Mouse (Mus musculus) fibroblast of lung, adult 2 months (primary cell): Measurements from ENCODE around the gene Lsm2.

Experiments used
- DNase-seq: peaks from one replicate; pipeline ENCODE4 v3.0.0-alpha.2; 2011; ENCODE audit warnings: low read depth

The Lsm2 gene

DNA sequence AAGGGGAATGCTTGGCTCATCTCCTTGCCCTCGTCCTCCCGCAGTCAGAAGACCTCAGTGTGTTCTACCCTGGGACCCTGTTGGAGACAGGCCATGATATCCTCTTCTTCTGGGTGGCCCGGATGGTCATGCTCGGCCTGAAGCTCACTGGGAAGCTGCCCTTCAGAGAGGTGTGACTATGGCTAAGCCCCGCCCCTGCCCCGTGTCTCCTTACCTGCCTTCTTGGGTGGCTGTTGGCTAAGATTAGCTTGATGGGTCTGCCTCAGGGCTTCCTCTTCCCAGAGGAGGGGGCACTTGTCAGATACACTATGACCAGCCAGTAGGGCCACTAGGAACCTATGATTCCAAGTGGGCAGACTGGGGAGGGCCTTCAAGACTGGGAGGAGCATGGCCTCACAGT lies 31.6 kb downstream of the Lsm2 start:
- no peak for DNase-seq

DNA sequence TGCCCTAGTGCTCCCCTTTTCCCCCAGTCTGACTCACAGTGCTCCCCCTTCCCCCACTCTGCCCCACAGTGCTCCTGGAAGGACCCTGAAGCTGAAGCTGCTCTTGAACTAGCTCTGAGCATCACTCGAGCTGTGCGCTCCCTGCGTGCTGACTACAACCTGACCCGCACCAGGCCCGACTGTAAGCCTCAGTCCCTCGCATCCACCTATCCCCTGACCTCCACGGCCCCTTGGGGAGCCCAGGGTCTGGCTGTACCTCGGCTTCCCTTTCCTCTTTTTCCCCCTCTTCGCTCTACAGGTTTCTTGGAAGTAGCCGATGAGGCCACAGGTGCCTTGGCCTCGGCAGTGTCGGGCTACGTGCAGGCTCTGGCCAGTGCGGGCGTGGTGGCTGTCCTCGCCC lies 33.6 kb downstream of the Lsm2 start:
- no peak for DNase-seq

DNA sequence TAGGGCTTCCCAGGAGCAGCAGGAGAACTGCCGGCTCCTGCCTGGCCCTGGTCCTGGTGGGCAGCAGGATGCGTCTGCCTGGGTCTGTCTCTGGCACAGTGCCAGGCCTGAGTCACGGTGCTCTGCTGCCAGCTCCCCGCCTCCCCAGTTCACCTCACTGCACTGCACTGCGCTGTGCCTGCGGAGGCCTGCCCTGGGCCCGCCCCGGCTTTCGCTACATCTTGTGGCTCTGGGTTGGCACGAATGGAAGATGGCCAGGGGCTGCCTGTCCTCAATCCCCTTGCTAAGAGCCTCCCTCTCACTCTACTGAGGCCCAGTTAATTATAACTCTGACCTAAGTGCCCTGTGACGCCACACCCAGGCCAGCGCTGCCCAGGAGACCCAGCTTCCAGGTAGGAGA lies 34.7 kb downstream of the Lsm2 start, which contains the start of gene Vwa7:
TSS of gene Vwa7 (plus strand) at position 204 of the 400 bp plus-strand sequence.
- no peak for DNase-seq

DNA sequence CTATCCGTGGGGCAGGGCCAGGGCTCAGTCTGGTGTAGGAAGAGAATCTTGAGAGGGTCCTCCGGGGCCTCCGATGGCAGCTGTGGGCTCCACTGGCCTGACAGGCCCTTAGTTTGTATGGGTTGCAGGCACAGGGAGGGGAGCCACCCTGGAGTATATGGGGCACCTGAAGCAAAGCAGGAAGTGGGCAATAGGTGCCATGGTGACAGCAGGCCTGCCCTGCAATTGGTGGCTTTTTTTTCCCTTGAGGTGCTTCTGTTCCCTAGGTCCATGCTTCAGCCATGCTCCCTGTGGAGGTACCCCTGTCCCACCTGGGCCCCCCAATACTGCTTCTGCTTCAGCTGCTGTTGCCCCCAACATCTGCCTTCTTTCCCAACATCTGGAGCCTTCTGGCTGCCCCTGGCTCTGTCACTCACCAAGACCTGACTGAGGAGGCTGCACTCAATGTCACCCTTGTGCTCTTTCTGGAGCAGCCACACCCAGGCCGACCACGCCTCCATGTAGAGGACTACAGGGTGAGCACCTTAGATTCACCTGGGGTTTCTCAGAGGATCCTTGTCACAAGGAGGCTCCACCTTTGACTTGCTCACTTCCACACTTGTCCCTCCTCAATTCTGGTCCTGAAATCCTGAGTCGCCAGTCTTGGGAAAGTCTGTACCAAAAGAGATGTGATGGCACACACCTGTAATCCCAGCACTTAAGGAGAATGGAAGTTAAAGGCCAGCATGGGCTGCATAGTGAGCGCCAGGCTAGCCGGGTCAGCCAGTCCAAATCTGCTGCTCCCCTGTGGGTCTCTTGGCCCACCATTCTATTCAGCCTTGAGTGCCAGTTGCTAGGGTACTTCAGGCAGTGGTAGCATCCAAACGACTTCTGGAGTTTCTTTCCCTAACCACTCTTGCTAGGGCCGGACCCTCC lies 35.4 kb downstream of the Lsm2 start:
- no peak for DNase-seq

DNA sequence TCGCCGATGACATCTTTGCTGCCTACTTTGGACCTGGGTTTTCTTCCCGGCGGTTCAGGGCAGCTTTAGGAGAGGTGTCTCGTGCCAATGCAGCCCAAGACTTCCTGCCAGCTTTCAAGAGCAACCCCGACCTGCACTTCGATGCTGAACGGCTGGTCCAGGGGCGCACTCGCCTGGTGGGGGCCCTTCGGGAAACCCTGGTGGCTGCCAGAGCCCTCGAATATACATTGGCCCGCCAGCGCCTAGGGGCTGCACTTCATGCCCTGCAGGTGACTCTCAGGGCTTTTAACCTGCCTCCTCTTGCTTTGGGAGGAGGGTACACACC lies 36.0 kb downstream of the Lsm2 start:
- DNase-seq = no peak

DNA sequence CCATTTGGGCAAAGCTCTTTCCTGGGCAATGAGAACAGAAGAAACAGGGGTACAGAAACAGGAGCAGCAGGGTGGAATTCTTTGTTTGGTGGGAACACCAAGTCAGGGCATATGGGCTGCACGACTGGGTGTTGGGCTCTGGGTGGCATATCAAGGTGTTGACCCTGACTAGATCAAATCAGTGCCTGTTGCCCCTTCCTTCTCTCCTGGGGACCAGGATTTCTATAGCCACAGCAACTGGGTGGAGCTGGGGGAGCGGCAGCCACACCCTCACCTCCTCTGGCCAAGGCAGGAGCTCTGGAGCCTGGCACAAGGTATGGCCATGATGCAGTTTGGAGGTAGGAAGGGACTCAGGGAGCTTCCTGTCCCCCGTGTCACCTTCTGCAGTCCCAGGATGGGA lies 36.5 kb downstream of the Lsm2 start:
- no peak for DNase-seq

DNA sequence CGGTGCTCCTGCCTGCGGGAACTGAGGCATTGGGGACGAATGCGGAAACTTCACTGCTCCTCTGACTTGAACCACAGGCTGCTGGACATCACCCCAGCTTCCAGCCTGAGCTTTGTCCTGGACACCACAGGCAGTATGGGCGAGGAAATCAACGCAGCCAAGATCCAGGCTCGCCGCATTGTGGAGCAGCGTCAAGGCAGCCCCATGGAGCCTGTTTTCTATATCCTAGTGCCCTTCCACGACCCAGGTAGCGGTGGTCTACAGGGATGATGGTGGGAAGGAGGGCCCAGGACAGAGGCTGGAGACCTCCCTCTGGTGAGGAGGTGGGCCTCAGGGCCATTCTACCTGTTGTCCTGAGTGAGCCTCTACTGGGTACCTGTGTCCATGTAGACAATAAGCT lies 38.2 kb downstream of the Lsm2 start:
- no peak for DNase-seq

DNA sequence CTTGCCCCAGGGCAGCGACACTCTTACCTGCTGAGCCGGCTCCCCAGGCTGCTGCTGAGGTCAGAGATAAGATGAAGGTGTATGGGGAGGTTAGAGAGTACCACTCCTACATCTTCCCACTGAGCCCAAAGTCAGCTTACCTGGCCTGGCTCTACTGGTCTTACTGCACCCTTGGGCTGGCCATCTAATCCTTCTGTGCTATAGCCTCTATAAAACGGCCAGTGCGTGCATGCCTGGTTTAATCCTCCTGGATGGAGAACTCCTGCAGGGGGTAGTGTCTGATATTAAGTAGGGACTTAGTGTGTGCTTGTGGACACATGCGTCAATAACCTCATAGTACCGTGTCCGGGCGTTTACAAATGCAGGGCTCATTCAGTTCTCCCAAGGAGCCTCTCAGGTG lies 38.9 kb downstream of the Lsm2 start:
- no peak for DNase-seq

DNA sequence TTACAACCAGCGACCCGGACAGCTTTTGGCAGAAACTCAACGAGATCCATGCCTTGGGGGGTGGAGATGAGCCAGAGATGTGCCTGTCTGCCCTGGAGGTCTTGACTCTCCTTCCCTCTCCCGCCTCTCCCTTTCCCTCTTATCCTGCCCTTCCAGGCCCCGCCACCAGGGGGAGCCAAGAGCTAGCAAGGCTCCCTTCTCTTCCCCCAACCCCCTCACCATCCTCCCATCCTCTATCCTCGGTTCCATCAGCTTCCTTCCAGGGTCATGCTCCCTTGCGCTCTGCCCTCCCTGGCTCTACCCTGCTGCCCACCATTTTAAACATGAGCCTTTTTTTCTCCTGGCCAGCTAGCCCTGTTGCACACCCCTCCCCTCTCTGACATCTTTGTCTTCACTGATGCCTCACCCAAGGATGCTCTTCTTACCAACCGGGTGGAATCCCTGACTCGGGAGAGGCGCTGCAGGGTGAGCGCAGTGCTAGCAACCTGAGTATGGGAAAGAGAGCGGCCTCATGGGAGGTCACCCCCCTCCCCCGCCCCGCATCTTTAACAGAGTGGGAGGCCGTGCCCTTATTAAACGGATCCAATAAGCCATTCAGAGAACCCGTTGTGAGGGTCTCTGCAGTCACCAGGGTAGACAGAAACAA lies 39.6 kb downstream of the Lsm2 start:
- DNase-seq = no peak

DNA sequence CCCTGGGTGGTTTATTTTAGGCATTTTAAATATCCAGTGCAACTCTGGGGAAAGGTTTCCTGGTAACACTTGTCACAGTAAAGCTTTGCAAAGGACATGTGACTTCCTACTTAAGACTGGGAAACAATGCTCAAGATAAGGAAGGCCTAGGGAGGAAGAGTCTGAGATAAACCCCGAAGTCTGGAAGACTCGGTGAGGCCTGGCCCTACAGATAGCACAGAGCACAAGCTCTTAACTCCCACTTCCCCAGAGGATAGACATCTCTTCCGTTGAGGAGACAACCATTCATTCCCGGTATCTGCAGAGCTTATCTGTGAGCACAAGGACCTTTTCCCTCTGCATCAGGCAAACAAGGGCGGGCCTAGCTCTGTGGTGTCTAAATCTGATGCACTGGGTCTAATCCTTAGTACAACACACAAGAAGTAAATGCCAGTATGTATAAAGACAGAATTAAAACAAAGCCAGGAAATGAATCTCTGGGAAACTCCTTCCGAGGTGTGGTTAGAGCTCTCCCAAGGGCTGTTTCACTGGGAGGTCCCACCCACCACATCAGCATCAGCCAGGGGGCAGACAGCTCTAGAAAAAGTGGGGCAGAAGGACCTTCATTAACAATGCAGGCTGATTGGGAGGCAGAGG lies 40.3 kb downstream of the Lsm2 start:
- no peak for DNase-seq

DNA sequence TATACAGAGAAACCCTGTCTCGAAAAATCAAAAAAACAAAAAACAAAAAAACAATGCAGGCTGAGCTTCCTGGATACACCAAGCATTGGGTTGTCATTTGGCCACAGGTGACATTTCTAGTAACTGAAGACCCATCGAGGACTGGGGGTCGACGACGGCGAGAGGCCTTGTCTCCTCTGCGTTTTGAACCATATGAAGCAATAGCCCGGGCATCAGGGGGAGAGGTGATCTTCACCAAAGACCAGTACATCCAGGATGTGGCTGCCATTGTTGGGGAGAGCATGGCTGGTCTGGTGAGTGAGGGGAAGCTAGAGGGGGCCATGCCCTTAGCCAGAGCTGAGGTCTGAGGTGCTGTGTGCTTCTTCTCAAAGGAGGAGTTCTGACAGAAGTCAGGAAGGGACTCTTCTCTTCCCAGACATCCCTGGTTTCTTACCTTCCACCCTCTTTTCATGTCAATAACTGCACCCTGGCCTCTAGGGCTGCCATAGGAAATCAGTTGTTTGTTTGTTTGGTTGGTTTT lies 40.9 kb downstream of the Lsm2 start:
- no peak for DNase-seq

DNA sequence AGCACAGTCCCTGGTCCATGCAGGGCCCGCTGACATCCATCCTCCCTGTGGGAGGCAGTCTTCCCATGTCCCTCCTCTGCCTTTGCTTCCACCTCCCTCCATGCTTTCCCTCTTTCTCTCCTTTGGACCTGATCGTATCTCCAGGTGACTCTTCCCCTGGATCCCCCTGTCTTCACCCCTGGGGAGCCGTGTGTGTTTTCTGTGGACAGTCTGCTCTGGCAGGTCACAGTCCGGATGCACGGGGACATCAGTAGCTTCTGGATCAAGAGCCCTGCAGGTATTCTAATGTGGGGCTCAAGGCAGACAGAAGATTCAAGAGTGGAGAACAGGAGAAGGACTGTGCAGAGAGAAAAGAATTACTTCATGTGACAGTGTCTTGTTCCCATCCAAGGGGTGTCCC lies 41.6 kb downstream of the Lsm2 start:
- no peak for DNase-seq

DNA sequence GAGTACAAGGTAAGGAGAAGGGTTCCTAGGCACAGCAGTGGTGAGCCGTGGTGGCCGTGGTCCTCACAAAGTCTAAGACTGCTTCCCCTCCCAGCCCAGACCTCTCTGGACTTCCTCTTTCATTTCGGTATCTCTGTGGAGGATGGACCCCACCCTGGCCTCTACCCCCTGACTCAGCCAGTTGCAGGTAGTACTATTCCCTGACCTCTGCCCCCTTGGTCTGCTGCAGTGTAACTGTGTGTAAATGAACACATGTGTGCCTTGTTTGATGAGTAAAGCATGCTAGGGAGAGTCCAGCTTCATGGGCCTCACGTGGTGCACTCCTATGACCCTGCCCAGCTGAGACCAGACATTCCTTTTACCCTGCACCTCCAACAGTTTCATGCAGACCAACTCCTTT lies 42.1 kb downstream of the Lsm2 start:
- DNase-seq = no peak

DNA sequence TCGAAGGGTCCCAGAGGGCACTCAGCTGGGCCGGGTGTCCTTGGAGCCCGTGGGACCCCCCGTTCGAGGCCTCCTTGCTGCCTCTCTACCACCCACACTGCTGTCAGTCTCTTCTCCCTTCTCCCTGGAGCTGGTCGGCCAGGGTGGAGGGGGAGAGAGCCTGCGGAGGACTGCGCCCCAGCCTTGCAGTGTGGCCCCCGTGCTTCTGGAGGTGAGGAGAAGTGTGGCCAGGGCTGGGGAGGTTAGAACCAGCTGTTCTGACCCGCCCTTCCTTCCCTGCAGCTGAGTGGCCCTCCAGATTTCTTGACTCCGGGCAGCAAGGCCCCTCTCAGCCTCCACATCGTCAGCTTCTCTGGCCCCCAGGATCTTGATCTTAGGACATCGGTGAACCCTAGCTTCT lies 42.6 kb downstream of the Lsm2 start:
- no peak for DNase-seq

DNA sequence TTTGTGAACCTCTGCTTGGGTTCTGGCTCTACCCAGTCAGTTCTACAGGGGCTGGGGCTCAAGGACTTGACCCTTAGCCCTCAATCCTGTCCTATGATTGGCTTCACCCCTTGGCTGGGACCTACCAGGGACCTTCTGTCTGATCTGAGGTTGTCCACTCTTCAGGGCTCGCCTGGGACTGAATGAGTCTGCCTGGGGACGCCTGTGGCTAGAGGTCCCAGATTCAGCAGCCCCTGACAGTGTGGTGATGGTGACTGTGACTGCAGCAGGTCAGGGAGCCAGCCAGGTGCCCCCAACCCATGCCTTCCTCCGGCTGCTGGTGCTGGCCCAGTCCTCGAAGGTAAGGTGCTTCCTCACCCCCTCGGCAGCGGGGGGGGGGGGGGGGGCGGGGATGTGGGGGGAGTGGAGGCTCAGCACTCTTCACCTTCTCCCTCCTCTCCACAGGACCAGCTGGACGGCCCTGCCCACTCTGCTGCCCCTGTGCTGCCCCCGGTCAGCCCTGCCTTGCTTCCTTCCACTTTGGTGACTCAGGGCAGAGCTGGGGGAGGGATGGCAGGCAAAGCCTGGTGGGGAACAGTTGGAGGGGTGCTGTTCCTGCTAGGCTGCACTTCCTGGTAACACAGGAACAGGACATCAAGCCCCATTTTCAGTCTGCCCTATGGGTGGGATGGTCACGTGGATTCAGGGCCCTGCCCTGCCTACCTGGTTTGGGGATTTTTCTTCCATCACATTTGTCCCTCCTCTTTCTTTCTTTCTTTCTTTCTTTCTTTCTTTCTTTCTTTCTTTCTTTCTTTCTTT lies 43.2 kb downstream of the Lsm2 start:
- no peak for DNase-seq

DNA sequence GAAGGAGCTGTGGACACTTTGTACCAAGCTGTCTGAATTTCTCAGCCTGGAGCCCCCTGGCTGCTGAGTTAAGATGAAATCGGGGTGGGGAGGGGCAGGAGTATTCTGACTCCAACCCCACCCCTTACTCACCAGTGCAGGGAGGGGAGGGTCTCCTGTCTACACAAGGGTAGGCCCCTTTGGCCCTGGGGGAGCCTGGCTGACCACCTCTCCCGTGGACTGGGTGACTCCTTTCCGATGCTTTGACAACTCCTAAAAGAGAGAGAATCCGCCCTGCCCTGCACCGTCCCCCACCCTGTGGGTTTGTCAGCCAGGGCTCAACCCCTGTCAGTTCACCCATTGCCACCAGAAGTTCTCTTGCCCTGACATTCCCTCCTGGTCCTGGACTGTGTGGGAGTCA lies 44.5 kb downstream of the Lsm2 start:
- no peak for DNase-seq

DNA sequence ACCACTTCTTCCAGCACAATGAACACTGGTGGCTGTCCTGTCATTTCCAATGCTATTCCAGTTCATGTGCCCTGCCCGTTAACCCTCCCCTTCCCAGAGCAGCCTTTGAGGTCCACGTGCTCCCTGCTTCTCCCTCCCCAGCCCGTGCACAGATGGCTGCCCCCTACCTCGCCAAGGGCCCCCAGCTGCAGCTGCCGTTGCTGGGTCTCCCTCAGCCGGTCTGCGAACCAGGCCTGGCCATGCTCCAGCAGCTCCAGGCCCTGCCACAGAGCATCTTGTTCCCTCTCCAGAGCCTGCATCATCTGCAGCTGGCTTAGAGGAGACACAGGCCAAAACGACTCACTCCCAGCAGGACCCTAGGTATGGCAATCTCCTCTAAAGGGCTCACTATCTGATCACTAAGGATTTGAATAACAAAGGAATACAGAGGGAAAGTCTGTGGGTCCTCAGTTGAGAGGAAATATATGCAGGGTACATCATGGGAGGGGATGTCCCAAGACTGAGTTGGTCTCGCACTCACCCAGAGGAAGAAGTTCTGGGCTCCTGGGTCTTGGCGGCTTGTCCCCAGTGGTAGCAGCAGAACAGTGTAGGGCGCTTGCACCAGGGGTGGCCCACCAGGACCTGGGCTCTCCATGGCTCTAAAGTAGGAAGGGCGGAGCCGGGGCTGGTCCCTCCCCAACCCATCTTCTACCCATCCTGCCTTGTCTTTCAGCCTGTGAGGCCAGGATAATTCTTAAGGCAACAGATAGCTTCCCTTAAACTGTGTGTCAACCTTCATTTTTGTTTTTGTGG lies 45.8 kb downstream of the Lsm2 start, which contains the start of gene Sapcd1:
TSS of gene Sapcd1 (minus strand) at position 740 of the 792 bp plus-strand sequence.
- no peak for DNase-seq

DNA sequence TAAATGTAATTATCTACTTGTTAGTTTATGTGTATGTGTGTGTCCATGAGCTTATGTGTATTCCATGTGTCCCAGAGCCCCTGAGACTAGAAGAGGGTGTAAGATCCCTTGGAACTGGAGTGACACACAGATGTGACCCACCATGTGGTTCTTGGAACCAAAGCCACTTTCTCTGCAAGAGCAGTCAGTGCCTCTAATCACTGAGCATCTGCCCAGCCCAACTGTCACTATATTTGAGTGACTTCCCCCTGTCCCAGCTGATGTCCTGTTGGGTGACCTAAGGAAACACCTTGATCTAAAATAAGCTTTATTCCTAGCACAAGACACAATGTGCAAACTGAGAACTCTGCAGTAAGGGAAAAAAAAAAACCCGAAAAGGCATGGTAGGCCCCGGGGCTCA lies 46.7 kb downstream of the Lsm2 start:
- no peak for DNase-seq

DNA sequence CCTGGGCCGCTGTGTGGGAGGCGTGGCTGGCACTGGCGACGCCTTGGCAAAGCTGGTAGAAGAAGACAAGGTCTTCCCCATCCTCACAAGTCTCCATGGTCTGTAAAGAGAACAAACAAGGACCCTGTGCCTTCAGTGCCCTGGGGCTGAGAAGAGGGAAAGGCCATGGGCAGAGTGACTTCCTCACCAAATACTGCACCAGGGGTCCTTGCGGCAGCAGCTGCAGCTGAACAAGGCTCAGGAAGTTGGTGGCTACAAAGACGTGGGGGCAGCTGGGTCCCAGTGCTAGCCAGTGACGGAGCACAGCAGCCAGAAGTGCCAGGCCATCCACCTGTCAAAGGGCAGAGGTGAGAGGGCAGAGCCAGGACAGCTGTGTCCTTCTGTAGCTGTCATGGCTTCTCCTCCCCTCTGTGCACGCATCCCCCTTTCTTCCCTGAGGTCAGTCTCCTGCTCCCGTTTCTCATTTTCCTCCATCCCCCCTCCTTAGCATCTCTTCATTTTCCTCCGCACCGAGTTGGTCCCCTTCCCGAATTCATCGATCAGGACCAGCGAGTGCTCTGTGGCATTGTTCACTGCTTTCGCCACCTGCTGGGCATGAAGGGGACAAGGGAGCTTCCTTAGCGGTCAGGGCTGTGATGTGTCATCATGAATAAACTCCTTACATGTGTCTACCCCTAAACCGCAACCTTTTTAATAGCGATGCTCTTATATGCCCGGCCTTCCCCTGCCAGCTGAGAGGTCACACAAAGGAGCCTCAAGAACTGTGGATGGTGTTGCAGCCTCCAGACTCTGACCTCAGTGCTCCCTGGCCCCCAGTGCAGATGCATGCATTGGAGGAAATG lies 48.2 kb downstream of the Lsm2 start:
- no peak for DNase-seq

DNA sequence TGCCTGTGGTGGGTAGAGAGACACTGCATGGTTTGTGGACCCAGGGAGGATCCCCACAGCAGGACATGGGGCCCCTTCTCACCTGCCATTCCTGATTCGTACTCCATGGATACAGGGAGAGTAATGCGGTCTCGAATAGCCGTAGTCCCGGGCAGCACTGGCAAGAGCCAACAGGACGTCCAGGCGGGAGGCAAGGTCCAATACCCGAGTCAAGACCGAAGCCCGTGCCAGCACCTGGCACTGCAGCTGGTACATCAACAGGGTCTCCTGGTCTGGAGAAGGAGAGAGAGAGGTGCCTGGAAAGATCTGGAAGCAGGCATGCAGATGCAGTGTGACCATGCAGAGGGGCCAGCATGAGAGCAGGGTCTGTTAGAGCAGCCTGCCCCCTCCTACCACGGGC lies 49.6 kb downstream of the Lsm2 start:
- no peak for DNase-seq
